Mouse (Mus musculus): ENCODE data around the gene Arrdc4.

The Arrdc4 gene

DNA sequence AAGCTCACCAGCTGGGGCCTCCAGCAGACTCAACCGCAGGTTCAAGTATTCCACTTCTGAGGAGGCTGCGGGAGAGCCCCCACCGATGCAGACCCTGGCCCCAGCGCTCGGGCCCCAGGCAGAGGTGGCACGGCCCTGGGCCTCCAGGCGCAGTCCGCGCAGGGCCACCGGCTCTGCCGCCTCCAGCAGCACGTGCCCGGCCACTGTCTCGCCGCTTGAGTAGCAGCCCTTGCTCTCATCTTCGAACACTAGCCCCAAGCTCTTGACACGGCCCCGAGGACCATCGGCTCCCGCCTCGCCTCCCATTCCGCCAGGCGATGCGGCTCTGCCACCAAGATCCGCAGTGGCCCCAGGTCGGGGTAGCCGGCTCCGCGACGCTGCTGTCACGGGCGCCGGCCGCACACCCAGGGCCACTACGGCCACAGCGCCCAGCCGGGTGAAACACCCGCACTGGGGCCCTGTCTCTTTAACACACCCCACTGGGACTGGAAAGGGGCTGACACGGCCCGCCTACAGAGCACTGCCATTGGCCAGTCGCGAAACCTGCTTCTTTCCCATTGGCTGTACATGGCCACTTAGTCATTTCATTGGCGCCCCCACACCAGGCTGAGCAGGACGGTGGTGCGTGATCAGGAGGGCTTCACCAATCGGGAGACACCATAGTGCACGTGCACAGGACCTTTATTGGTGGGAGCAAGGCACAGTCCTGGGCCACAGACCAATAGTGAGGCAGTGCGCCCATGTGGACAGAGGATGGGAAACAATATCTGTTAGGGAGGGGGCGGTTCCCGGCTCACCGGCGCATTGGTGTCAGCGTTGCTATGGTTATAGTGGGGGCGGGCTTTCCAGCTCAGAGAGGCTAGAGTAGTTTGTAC, at the start of gene Arrdc4:
Gene Arrdc4, minus strand, starts transcription at position 481 of the 875 bp plus-strand sequence.
- DNase-seq, result peak; percentile 98

DNA sequence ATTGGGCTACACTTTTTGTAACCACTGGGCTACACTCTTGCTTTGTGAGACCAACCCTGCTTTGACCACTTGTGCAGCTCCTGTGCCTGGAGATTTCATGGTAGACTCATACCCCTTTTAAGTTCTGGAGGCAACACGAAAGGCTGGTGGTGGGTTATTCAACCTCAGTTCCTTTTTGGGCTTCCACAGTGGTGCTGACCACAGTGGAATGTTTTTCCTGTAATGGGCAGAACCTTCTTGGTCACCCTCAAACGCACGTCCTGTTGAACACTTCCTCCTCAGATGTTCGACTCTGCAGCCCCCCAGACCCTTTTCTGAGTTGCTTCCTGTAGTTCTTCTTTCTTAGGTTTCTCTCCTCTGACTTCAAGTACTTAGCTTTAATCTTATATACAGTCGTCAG, 46.5 kb upstream of the Arrdc4 start:
- DNase-seq, result no peak

DNA sequence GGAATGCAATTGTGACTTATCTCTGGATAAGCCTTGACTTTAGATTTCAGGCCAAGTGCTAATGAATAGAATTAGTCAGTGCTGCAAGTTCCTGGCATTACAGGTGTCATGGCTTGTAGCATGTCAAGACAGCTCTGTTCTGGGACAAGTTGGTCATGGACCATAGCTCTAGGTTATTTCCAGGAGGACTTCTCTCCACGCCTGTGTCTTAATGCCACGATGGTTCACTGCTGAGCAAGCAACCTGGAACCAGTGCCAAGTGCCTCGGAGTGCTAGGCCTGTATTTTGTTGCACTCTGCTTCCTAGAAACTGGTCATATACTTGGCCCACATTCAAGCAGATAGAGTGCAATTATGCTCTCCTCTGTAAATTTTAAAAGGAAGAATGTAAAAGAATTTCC, 39.7 kb upstream of the Arrdc4 start:
- DNase-seq, result no peak

DNA sequence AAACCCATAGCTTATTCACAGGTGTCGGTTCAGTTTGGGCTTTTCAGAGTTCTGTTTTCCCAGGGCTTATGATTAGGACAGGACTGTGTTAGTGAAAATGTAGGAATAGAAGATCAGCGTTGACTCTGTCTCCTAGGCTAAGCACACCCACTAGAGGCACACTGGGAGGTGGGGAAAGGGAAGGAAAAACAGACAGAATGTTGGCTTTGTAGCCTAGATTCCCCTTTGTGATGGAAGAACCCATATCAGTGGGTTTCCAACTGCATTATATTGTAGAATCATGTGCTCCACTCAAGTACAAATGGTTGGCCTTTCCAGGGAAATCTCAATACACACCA, 22.7 kb upstream of the Arrdc4 start:
- DNase-seq, result no peak

DNA sequence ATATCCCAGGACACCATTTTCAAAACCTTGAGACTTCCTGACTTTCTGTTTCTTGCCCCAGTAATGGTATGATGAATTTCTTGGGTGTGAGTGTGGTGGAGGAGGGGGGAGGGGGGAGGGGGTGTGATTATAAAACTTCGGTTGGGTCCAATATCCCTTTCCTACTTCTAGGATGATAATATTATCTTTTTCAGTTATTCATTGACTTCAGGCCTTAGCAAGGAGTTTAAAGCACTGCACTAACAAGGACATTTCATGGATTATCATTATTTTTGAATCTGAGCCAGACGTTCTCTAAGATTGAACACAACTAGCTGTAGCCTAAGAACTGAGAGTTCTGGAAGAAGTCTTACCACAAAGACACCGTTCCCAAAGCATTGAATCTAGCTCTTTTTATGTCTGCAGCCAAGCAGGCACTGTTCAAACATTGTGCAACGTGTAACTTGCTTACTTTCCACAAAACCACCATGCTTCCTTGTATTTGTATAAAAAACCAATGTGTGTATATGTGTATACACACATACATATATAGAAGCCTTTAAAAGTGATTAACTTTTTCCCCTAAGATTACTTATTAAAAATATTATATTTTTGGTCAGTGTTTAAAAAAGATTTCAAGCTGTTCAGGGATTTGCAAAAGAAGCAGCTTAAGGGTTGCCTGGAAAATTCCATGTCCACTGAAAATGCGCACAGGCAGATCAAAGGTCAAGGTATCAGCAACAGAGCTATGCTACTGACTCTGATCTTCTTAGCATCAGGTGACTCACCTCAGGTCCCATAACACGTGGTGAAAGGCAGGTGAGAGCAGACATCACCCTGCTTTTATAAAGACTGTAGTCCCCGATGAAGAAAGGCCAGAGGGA, 22.1 kb upstream of the Arrdc4 start:
- DNase-seq, result no peak

DNA sequence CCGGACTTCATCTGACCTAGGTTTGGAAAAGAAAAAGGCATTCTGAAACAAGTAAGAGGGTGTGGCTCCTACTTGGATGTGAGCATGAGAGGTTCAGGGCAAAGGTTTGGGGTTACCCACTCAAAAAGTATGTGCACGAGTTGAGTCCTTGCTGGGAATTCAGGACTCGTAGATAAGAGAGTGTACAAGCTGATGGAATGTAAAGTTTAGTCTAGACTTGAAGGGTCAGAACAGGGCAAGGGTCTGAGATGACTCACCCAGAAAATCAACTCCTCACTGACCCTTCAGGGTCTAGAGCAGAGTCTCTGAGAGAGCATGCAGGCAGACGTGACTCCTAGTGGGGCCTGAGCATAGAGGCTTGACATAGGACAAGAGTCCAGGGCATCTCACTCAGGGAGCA, 16.9 kb upstream of the Arrdc4 start:
- no peak for DNase-seq

DNA sequence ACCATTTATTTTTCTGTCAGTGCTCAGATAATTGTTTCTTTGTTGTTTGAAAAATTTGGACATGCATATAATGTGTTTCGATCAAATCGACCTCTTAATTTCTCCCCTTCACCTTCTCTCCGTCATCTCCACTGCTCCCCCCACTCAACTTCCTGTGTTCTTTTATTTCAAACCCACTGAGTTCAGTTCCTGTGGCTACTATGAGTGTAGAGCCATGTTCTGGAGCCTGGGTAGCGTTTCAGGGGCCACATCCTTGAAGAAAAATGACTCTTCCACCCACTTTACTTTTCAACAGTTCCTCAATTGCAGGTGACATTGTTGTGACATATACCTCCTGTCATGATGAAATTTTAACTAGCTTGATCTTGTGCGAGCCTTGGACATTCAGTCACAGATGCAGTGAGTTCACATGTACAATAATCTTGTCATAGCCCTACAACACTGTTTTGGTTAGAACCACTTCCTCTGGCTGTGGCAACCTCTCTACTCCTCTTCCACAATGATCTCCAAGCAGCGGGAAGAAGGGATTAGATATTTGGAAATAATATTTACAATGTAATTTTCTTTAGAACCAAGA, 10.2 kb upstream of the Arrdc4 start:
- DNase-seq, result no peak

DNA sequence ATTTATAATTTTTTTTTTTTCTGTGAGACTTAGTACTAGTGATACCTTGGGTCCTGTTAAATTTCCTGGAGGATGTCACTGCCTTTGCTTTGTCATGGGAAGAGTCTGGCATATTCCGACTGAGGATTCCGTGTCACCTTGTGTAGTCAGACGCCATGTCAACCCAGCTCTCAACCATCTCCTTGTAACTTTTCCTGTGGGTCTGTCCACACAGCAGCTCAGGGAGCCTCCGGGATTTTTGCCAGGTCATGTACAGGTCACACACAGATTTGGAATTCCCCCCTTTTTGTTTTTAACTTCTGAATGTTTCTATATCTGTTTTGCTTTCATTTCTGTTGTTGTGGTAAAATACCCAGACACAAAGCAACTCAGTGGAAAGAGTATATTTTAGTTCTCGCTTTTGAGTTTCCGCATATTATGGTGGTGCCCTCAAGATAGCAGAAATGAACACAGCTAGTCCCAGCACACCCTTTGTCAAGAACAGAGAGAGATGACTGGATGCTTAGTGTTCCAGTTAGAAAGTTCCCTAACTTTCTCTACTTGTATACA, 7.7 kb upstream of the Arrdc4 start:
- DNase-seq, result no peak

DNA sequence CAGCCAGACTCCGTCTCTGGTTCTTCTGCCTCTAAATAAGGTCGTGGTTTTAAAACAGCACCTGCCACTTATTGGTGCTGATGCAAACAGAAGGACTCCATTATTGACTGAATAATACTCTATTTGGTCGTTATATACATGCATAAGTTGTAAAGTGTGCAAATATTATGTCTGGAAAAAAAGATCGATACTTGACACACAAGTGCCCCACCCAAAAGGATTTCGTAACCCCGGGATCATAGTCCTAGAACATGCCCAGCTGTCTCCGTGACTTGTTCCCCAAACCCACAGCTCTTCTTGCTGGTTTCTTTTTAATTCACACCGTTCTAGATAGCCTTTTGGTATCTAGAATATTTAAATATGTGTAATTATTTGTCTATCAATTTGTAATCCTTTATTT, 878 bp upstream of the Arrdc4 start:
- DNase-seq, result no peak

DNA sequence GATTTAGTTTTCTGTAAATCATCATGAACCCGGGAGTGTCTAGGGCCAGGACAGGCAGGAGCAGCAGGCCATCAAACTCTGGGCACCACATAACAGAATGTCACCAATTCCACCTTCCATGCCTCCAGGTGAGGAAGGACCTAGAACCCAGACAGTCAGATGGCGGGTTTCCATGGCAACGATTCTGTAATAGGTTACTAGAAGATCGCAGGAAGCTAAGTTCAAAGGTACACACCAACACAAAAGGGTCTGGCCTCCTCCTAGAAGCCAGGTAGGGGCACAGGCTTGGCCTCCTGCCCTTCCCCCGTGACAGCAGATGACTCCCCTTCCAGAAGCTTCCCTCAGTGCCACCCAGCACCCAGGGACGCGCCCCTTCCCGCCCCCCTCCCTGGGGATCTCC, 680 bp downstream of the Arrdc4 start:
- DNase-seq, result peak; percentile 33

DNA sequence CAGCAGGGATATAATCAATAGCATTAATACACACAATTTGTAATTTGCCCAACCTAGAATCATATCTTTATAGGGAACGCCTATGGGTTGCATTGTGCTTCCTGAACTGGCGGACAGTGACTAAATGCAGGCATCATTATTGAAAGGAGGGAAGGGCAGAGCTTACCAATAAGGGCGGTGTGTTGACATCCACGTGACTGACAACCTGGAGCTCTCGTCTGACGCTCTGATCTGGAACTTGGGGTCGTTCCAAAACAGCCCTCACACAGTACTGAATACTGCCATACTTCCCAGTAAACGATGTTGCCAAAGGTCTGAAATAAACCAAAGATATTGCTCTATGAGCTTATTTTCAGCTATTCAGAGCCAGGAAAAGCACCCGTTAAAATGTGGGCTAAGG, 4.4 kb downstream of the Arrdc4 start:
- no peak for DNase-seq

DNA sequence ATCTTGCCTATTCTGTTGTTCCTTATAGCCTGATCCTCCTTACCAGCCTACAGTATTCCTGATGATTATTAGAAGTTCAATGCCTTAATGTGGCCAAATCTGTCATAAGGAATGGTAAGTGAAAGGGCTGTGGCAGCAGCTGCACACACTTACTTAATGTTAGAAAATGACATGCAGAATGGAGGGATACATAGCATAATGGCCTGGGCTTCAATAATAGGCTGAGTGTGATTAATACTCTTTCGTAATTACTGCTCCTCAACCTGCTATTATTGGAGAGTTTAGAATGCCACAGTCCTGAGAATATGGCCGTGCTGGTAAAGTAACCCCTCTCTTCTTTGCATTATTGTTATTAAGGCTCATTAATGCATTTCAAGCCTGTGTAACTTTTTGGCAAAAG, 4.8 kb downstream of the Arrdc4 start:
- no peak for DNase-seq

DNA sequence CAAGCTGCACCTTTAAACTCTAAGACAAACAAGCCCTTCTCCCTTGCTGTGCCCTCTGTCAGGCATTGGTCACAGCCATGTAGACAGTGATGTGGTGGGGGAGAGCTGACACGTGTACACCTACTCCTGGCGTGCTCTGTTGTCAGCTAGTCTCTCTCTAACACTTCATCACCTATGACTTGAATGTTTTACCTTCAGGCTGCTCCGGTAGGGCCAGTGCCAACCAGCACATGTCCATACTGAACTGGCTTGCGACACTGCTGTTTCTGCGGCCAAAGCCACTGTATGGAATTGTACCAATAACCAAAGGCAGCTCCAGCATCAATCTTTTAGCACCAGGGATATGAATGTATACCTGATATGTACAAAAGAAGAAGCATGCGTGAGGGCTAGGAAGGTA, 8.3 kb downstream of the Arrdc4 start:
- no peak for DNase-seq

DNA sequence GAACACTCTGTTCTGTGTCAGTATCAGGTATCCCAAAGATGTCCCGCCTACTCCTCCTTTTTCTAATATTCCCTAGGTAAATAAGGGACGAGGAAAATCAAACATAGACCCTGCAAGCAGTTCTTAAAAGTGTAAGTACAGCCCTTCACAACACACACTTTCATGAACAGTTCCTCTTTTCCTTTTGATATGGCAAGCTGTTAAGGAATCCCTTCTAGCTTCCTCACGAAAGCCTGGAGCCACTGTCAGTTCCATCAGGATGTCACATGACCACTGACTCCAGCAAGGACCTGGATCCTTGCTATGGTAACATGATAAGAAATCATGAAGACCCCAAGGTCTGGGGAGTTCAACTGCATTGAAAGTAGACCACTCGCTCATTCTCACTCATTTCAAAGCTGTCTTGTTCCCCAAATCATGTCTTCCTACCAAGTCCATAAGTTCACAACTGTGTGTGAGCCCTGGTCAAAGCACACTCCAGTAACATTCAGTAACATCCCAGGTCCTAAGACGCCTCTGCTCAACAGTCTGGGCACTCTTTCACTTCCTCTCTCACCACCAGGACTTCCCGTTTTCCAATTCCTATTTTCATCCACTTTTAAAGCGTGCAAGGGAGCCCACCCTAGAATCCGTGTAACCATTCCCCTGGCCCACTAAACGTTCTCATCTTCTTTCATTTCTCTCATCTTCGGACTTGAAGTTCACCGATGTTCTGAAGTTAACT, 10.2 kb downstream of the Arrdc4 start:
- no peak for DNase-seq

DNA sequence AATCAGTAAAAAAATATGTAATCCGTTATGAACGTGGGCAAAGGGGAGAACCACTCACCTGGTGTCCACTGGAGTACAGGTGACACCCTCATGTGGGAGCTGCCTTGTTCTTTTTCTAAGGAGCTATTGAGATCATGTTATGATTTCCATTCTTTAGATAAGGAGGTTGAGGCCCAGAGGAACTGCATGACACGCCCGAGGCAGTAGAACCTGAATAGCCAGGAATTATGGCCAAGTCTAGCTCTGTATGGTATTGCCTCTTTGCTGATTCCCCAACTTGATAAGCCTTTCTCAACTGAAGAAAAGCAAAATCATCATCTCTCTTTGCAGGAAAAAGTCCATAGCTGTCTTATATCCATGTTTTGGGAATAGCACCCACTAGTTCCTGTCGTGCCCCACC, 22.7 kb downstream of the Arrdc4 start:
- no peak for DNase-seq

DNA sequence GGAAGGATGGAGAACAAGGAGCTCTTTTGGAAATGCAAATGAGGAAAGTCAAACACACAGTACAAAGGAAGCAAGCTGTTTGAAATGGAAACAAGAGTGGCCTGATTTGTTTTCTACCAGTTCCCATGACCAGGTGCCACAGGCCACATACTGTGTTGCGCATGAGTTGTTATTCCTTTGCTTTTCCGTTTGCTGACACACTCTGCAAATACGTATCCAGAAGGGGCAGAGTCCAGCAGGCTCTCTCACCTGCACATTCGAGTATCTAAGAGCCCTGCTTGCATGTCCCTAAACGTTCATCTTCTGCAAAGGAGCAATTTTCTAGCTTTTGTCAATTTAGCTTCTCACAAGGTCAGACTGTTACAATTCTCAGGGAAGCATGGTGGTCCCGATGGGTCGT, 24.3 kb downstream of the Arrdc4 start:
- no peak for DNase-seq

DNA sequence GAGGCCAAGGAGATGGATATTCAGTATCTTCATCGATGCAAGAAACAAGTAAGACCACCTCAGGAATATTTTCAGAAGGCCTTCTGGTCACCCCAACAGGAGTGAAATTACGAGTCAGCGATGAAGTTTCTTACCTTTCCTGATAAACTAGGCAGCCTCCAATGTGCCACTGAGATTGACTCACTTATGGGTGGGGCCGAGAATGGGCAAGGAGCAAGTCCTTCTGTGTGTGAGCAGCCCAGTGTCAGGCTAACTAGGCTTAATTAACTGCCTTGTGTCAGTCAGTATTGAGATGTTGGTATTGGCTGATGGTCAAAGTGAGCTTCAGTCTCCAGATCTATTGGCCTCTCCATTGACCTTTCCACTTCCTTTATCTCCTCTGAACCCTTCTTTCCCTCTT, 27.5 kb downstream of the Arrdc4 start:
- no peak for DNase-seq

DNA sequence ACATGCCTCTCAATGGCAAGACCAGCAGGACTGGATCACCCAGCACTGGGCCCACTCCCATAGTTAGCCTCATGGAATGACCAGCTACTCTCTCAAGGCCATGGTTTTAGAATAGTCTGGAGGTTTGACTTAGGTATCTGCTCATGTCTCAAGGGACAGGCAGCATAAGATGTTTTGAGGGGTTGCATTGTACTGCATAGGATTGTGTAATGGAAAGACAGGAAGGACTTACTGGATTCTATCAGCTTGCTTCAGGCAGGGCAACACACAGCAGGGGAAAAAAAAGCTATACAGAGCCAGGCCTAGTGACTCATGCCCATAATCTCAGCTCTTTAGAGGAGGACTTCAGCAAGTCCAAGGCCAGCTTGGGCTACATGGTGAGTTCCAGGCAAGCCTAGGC, 31.1 kb downstream of the Arrdc4 start:
- DNase-seq, result no peak

DNA sequence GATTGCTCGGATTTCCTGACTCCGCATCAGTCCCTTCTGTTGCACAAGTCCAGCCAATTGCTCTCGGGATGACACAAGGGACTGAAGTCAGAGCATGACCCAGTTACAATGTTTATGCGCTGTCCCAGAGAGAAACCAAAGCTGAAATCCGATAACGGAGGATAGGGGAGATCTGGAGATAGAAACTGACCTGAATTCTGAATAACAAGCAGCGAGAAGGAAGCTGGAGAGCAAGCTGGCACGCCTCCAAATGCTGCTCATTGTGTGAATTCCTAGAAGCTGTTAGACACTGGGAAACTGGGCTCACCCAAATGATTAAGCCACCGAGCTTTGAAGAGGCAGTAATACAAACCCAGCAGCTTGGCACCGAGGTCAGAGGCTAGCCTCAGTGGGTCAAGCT, 31.5 kb downstream of the Arrdc4 start:
- peak; percentile 21 for DNase-seq

DNA sequence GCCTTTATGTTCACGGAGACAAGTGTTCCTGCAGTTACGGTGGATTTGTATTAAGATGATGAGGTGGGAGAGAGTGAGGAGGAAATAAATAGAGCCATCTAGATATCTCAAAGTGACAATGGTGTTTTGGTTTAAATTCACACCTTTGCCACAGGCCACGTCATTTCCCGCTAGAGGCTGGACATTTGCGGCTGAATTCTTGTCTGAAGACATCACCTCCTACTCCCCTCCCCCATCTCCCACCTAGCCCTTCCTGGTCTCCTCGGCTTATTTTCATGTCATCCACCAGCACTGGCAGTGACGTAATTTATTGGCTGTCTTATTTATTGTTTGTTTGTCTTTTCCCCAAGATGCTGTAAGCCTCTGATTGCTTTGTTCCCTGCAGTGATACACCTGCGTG, 32.1 kb downstream of the Arrdc4 start:
- DNase-seq, result no peak

DNA sequence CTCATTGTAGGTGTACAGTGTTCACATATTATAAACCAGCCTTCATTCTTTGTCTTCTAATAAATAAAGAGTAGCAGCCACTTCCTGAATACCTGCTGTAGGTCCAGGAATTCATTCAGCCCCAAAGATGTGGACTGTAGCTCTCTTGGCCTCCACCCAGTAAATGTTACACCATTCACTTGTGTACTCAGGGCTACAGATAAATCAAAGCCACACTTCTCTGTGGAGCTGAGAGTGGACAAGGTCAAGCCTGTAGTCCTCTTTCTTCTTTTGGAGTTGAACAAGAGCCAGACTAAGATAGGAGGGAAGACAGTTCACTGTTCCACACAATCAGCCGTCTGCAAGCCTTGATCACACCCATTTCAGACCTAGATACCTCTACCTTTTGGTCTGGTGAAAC, 36.1 kb downstream of the Arrdc4 start:
- DNase-seq, result no peak

DNA sequence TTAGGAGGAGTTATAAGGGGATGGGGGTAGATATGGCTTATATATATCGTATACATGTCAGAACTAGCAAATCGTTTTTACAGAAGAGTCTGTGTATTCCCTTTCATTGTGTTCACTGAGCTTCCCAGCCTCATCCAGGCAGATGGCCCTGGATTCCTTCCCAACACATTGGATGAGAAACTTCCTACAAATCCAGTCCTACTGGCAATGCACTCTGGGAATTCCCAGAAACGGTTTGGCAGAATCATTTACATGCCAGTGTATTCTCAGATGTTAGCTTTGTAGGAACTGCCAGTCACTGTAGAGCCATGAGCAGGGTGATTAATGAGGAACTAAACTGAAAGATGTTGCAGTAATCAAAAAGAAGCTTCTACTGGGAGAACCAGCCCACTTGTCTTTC, 36.6 kb downstream of the Arrdc4 start:
- DNase-seq, result no peak

DNA sequence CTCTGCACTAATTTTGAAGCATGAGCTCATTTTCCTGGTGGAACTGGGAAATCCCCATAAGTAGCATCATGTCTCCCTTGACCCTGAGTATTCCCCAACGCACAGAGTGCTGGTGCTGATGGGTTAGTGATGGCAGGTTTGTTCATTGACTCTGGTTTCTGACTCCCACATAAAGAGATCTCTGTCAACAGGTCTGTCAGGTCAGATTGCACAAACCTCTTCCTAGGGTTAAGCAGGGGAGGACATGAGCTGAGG, 39.8 kb downstream of the Arrdc4 start:
- DNase-seq, result no peak
